Mouse (Mus musculus) inflammation-experienced regulatory T-cells, adult 6 months (primary cell): ENCODE measurements around the gene Cpne5. TPM values are rescaled to one million over a fixed set of nuclear protein-coding genes. Genes with fewer than 3 reads are reported as not detected.
A peak's percentile ranks its signal among the peaks of the same experiment; 100 is the strongest.

ENCODE experiments used
- ATAC-seq: one replicate; pipeline ENCODE4 v1.8.0; 2017
- polyA plus RNA-seq, 3 experiments: library from polyadenylated mRNA; unstranded; fragments of 100-300 nt; shearing (Covaris generic); gene quantifications; one replicate each; pipeline ENCODE4 v1.2.1; 2017

The Cpne5 gene
- polyA plus RNA-seq, 3 experiments from 2014 or later = 0.59 to 2.4 (median 1.7) TPM

DNA sequence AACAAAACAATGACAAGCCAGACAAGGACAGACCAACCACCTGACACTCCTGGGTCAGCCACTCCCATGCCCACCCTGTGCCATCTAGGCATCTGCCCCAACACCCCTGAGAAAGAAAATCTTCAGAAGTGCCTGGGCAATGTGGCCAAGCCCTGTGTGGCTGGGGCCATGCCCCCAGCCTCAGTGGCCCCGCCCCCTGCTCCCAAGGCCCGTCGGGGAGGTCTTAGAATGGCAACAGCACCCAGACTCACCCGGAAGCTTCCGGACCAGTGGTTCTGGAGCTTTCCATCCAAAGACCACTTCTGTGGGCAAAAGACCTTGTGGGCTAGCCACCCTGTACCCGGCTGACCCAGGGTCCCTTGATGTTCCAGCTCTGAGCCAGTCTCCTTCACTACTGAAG, 35.4 kb downstream of the Cpne5 start:
- ATAC-seq = no peak

DNA sequence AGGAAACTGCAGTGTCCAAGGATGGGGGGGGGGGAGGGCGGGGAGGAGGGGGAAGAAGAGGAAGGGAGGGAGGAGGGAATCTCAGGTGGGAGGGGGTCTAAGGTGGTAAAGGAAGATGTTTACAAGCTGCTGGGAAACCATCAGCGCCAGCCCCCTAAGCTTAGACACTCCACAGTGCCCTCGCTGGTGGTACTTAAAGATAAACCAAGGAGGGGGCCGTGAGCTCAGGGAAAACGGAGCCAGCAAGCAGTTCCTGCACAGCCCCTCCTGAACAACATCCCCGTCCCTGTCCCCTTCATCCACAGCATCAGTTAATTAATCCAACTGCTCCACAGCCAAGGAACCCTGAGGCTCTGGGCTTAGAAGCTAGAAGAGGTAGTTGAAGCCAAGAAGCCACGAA, 38.1 kb downstream of the Cpne5 start:
- ATAC-seq = no peak

DNA sequence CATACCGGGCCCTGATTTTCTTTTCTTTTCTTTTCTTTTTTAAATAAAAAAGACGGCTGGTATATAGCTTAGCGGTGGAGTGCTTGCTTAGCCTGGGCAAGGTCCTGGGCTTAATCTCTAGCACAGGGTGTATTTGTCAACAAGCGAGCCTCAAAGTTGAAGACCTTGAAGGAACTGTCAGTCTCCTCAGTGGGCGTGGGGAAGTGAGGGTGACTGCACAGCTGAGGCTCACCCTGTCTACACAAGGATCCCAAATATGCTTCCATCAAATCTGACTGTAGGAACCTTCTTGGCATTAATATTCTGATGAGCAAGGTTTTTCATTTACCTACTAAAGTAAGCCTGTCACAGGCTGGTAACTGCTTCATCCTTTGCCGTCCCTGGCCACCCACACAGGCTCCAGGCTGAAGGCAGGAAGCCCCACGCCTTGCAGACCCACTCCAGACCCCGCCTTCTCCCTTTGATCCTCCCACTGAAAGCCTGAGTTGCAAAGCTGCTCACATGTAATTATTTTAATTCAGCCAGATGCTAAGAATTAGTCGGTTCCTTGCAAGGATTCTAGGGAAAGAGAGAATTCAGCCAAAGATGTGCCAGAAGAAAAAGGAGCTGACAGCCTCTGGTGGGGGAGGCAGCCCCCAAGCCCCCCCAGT, 38.7 kb downstream of the Cpne5 start:
- peak; percentile 88 for ATAC-seq

DNA sequence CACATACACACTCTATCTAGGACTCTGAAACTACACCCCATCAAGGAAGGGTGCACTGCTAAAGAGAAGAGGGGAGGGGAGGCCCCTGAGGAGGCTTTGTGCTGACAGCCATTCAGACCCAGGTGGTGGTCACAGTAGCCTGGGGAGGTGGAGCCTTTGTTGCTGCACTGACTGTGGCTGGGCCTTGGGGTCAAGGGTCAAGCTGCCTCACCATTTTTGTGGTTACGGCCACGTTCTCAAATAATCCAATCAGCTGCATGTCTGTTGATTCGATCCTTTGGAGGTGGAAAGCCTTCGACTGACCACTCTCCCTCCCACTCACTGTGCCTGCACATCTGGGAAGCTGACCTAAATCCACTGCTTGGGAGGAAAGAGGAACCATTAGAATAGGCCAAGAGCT, 42.4 kb downstream of the Cpne5 start:
- ATAC-seq = no peak

DNA sequence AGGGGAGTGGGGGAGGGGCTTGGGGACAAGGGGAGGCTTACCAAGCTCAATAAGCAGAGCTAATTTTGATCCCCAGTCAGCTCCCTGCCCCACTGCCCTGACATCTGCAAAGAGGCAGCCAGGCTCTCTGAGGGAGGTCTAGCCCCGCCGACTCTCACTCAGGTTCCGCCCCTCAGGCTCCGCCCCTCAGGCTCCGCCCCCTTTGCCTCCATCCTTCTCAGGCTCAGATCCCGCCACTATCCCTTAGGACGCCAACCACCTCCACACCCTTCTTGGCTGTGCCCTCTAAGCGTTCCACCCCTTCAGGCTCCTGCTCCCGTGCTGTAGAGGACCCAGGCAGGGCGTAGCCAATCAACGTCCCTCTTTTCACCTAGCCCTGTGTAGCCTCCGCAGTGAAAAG, 49.0 kb downstream of the Cpne5 start:
- no peak for ATAC-seq

DNA sequence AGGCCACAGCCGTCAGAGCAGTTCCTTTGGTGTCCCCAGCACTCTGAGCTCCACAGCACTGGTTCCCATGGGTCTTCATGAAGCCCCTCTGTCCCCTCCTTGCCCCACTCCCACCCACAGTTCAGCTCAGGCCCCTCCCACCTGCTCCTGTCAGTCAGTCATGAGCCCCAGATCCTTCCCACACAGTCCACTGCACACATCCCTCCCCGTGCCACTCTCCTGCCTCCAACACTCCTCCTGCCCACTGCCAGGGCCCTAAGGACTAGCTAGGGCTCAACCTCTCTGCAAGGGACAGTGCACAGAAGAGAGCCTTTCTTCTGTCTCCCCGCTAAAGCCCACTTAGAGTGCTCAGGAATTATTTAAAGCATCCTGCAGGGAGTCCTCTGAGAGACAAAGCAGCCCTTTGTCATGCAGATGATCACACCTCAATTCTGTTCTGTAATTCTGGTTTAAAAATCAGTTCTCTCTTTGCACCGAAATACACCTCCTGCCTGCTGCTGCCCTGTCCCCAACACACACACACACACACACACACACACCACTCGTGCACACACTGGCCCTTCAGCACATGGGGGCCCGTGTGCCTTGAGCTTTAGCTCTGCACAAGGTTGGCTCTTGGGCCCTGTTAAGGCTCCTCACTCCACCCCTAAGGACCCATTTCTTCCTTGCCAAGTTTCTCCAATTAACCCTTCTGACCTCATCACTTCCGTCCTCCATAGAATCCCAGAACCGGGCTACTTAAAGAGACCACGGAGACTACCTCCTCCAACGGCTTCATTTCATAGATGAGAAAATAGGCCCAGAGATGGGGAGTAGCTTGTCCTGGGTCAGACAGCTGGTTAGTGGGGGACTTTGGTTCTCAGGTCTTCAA, 50.7 kb downstream of the Cpne5 start:
- no peak for ATAC-seq

DNA sequence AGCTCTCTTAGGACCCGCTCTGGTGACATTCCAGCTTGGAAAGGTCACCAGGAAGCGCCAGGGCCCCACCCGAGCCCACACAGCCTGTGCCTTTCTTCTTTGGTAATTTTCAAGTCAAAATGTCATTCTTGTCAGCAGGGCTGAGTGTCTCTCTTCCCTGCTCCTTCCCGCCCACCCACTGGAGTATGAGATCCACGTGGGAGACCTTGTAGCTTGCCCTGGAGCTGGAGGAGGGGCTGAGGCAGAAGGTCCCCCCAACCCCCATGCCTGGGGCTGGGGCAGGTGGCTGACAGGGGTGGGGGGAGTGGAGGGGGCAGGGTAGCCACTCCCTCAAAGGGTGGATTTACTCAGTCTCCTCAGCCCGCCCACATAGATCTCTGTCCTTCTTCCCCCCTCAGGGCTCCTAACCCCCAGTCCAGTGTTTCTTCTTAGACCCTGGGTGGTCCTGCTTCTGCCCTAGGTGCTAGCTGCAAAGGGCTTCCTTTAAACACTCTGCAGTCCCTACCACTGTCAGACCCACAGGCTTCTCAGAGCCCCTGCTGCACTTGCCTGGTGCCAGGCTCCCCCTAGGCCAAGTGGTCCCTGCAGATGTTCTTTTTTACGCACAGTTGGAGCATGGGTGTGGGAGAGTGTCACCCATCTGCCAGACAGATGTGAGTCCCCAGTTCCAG, 52.5 kb downstream of the Cpne5 start:
- no peak for ATAC-seq

DNA sequence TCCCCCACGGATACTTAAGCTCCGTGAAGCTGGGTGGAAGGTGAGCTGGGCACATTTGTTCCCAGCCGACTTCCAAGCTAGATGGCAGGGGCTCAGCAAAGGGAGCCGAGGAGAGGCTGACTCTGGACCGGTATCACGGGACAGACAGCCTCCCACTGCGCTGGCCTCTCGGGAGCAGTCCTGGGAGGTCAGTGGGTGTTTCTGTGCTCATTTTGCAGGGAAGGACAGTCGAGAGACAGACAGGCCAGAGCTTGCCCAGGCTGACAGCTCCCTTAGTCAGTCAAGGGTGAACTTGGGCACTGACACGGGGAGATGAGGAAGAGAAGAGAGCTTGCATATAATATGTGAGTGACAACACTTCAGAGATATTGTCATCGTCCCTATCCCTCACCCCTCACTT, 54.8 kb downstream of the Cpne5 start:
- no peak for ATAC-seq

DNA sequence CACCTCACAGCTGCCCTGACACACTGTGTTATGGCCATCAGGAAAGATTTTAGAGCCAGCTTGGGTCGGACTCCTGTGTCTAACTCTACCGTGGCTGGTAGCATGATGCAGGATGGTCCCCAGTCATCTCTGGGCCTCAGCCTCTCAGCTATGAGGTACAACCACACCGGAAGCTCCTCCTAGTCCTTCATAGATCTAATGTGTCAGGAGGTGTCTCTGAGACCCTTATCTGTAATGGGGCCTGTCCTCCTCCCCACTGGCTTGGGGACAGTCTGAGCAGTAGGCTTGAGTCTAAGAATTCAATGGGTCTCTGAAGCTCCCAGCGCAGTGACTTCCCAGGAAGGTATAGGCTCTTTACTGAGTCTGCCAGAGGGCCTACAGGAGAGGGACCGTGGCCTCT, 56.2 kb downstream of the Cpne5 start:
- ATAC-seq = no peak

DNA sequence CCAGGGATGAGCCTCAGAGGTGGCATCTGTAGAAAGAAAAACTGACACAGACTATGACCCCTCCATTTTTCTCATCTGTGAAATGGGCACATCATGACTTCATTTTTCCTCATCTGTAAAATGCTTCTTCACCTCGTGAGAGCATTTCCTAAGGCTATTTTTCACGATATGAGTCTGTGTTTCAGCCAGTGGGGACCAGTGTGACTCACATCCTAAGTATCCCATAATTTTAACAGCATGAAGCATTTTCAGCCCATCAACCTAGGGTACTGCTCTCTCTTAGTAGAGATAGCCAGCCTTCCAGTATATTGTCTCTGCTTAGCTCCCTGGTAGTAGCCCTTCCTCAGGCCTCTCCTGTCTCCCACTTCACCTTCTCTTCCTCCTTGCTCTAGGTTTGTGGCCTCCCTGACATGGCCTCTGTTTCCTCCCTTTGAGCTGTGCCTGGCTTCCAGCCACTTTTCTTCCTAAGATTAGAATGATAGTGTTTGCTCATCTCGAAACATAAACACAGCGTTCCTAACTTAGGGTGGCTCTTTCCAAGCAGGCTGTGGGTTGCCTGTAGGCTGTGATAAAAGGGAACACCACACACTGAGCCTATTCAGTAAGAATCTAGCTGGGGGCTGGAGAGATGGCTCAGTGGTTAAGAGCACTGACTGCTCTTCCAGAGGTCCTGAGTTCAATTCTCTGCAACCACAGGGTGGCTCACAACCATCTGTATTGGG, 57.4 kb downstream of the Cpne5 start:
- no peak for ATAC-seq

DNA sequence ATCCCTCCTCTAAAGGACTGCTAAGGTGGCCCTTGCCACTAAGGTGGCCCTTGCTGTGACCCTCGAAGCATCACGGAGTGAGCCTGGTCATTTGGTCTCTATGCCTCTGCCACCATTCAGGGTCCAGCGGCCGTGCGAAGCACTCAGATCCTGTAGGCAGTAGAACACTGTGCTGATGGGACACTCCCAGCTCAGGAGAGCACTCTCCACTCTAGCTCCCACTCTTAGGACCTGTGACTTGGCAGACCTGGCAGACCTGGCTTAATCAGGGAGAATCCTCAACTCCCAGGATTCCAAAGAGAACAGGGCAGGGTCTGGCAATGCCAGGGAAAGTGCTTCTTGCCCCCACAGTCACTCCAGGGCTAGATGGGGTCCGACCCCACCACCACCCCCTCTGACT, 58.0 kb downstream of the Cpne5 start:
- ATAC-seq = no peak

DNA sequence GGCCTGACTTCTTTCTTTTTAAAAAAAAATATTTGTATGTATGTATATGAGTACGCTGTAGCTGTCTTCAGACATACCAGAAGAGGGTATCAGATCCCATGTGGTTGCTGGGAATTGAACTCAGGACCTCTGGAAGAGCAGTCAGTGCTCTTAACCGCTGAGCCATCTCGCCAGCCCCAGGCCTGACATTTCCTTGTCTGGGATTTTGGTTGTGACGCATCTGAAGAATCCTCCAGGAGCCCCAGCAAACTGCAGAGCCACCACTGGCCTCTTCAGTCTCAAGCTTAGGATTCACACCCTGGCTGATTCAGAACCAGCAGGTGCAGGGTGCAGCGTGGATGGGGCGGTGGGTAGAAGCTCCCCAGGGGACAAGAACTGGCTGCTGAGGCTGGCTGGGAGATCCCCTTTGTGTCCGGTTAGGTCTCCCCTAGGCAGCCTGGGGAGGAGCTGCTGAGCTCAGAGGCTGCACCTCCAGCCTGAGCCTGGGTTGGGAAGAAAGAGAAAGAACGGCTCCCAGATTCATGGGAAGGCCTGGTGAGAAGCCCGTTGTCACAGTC, 59.4 kb downstream of the Cpne5 start:
- ATAC-seq = no peak

DNA sequence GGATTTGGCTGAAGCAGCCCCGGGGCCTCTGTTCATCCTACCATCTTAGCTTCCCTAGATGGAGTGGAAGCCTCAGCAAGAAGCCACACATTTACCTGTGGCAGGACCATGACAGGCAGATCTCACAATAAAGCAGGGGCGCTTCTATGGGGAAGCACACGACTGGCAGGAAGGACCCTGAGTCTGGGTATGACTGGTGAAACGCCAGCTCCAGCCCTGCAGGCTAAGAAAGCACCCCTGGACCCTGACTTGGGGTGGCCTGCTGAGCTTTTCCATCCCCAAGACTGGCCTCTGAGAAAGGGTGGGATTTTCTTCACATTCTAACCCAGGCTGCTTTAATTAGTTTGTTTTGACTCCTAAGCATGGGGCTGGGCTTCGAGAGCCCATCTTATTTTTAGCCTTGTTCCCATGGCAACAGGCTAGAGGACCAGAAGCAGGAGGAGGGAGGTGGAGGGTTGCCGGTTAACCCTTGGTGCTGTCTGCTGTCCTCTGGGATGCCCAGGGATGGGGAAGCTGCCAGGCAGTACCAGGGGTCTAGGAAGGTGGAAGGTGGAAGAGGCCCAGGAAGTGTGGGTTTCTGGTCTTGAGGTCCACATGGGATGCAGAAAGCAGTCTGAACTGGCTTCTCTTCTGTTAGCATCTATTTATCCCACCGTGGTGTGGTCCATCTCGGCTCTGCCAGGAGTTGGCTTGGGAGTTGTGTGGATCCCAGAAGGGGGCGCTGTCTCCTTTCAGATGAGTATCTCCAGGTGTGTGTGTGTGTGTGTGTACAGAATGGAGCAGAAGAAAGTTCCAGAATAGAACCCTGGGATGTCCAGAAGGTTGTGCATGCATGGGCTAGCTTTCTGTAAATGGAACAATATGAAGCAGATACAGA, 61.3 kb downstream of the Cpne5 start:
- ATAC-seq = no peak

DNA sequence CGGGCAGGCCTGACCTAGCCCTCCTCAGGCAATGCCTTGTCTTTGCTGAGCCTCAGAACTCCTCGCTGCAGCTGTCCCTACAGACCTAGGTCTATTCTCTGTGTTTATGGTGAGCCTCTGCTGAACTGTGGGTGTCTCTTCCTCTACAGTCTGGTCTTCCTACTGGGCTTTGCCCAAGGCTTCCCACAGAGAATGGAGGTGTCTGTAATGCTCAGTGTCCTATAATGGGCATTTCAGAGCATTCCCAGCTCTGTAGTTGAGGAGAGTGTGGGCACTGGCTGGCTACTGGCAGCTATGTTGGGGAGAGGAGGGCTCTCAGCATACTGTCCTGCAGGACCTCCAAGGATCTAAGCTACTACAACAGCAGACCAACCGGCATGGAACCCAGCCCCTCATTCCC, 62.3 kb downstream of the Cpne5 start:
- no peak for ATAC-seq

DNA sequence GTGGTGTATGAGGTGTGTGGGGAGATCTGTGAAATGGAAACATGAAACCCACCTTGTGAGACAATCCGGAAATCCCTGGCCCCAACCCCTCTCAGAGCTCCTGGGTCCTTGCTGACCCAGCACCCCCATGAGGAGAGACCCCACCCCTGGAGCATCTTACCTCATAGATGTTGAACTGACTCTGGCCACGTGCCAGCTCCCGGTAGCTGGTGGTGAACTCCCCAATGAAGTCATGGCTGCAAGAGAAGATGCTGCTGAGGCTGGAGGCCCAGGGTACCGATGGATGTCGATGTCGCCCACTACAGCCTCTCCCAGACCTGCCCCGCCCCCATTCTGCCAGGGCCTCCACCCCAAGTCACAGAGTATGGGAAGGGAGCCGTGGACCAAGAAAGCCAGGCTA, 64.8 kb downstream of the Cpne5 start:
- ATAC-seq = no peak

DNA sequence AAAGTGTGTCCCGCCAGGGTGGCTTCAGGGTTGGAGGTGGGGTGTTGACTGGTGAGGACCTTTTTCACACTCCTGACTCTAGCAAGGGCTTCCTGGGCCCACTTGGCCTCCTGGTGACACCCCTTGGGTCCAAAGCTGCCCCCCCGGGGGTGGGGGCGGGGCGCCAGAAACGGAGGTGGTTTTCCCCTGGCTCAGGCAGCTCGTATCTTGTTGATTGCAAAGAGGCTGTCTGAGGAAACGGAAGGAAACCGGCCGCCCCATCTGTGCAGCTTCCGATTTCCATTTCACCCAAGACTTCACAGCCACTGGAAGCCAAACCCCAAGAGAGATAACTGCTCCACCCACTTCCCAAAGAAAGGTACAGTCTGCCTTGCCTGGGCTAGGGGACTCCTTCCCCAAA, 65.9 kb downstream of the Cpne5 start:
- peak; percentile 84 for ATAC-seq

DNA sequence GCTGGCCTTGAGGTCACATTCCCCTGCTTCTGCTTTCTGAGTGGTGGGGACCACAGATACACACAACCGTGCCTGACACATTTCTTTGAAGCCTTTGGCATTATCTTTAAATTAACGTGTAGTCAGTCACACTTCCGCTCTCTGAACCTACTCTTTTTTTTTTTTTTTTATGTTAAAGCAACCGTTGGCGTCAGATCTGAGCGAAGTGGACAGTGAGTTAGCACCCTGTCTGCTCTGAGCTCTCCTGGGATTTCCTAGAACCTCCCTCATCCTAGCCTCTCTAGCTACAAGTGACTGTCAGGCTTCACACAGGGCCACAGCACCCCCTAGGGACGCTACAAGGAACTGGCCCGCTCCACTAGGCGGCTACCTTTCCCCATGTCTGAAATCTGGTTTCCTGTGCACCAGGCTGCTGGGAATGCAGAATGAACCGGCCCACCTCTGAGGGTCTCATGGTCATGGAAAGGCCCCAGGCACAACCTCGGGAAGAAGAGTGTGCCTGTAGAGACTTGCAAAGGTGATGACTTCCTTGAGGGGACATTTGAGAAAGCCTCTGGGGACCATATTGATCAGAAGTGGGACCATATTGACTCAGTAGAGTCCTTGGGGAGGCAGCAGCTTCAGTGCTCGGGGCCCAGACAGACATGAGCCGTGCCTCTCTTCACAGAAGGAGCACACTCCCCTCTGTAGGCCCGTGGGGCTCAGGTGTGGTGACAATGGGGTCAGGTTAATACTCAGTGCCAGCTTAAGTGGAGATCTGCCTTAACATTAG, 66.8 kb downstream of the Cpne5 start:
- peak; percentile 71 for ATAC-seq

DNA sequence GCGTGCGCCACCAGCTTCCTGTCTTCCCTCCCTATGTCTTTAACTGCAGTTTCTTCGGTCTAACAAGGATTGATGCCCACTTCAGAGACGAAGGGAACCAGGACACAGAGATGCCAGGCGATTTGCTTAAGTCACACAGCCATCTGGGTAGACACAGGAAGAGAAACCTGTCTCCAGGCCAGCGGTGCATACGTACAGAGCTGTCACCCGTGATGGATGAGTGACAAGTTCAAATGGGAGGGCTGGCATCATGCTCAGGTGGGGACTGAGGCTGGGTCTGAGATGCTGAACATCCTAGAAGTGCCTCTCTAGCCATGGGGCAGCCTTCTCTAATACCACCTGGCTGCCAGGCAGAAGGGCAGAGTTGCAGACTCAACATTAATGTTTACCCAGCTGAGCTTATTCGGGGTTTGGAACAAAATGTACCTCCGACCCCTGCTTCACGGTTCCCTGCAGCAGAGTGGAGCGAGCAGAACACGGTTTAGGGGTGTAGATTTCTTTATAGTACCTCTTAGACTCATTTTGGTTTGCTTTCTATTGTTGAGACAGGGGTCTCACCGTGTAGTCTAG, 67.5 kb downstream of the Cpne5 start:
- no peak for ATAC-seq

DNA sequence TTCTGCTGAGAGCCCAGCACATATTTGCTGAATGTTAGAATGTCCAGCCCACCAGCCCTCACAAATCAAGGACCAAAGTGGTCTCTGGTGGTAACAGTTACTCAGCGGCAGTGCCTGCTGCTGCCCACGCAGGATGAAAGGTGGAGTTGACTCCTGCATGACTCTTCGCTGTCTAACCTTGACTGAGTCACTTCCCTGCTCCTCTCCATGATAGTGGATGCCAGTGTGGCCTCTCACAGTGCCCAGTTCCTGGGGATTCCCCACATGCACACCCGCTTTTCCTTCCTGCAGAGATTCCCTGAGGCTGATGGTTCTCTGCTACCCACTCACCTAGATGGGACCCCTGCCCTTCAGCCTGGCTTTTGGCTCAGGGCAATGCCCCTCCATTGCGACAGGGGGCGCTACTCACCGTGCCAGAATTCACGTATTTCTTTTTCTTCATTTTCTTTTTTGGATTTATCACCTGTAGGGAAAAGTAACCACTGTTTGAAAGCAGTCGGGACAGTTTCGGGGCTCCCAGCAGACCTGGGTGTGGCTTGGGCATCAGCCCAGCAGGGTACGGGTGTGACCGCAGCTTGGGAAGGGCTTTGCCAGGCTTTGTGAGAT, 68.9 kb downstream of the Cpne5 start:
- no peak for ATAC-seq

DNA sequence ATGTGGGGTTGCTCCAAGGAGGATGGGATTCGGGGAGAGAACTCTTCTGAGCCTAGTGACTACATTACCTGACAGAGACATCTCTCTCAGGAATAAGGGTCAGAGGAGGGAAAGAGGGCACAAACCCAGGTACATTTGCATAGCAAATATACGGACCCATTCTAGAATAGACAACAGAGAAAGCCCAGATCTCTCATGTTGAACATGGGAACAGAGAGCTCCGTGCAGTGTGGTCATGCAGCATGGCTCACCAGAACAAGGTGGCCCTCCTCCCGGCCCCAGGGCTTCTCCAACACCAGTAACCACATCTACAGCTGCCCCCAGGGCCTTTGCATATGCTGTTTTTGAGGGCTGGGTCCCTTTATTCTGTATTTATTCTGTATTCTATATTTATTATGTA, 69.5 kb downstream of the Cpne5 start:
- no peak for ATAC-seq
